Mouse (Mus musculus): ENCODE data around the gene Lipc.

DNA sequence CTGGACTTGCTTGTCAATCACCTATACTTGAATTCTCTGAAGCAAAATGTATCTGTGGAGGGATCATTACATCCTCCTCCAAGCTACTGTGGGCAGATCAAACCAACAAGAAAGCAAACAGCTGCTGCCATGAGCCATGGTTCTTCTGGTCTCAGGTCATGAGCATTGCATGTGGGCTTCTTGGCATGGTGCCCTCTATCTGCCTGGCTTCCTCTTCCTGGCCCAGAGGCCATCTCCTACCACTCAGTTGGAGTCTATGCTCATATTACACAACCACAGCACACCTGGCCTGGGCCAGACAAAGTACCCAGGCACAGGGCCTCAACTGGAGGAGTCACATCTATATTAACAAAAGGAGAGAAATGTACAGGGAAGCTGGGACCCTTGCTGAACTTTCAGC, 73.2 kb downstream of the Lipc start:
- TF ChIP-seq GATA1 (IDR thresholded peaks at IDR 0.05; ENCODE audit: borderline replicate concordance, low read length): no peak
- TF ChIP-seq FLI1 (IDR thresholded peaks at IDR 0.05; ENCODE audit: low read length): no peak

All from megakaryocyte, embryonic 14.5 days (primary cell).